Mouse (Mus musculus): ENCODE data around the gene Fyn. TPM values are rescaled to one million over a fixed set of nuclear protein-coding genes. Genes with fewer than 3 reads are reported as not detected.

Gene Fyn
- total and polyA plus RNA-seq, 3 experiments, result 89.7 to 127 (median 101) TPM

DNA sequence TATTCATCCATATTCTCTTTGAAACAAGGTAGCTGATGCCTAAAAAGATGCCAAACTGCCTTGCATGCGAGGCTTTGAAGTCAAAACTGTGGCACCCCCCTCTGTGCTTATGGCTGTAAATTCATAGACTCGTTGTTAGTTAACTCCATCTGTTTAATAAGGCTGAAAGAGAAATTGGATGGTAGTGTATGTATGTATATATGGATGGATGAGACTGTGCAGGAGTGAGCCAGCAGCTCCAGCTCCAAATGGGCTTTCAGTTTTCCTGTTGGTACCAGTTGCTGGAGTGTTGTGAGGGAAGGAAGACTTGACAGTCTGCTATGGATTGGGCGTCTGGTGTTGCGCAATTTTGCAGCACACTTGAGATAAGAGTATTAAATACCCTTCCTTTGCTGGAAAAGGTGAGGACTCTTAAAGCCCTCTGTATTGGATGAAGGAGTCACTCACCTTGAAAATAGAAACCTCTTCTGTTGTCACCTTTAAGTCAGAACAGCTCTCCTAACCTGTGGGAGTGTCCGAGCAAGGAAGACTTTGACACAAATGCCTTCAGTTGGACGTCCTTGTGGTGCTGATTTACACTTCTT, 24.3 kb downstream of the Fyn start:
- Histone ChIP-seq H3K4me3 (ENCODE audit: low read depth, low read length) (no peak overlapping the region), H3K9me3 (replicated peaks) (peaks cover 18% of the 10 kb centered on the region), H3K27me3 (ENCODE audit: insufficient read depth, low read length) (no peaks in the 10 kb centered on the region), H3K4me1 (ENCODE audit: insufficient read depth, low read depth, low read length) (peaks cover 5% of the 10 kb centered on the region; the same call in 1 of the 2 replicates), H3K36me3 (replicated peaks) (peaks cover 95% of the 10 kb centered on the region)
- TF ChIP-seq POLR2AphosphoS5 (IDR thresholded peaks at IDR 0.05; ENCODE audit: insufficient replicate concordance, low read depth, low read length) (no peak), GATA2 (IDR thresholded peaks at IDR 0.05; ENCODE audit: borderline replicate concordance, low read depth, low read length) (no peak), CTCF (IDR thresholded peaks at IDR 0.05; ENCODE audit: low read depth, low read length) (no peak), GATA1 (IDR thresholded peaks at IDR 0.05; ENCODE audit: borderline replicate concordance, low read length) (no peak), TAL1 (conservative IDR thresholded peaks at IDR 0.05; ENCODE audit: low read depth, low read length) (no peak)
- DNase-seq (ENCODE audit: low spot score) (no peak), ATAC-seq (ENCODE audit: extremely low read depth, insufficient number of reproducible peaks, low FRiP score, poor library complexity, severe bottlenecking) (no peak)

DNA sequence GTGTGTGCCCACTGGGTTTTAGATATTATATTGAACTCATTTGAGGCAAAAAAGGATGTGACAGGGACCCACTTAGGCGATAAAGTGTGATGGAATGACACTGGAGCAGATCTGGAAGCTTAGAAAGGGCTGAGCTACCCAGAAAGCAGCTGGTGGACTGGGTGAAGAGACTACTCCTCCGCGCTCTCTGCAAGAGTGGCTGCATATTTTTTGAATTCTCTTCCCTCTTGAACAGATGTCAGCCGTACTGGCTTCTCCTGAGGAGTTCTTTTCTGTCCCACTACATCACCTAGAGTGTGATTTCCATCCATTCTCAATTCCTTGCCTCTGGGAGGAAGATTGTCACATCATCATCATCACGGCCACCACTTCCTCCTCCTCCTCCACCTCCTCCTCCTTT, 26.9 kb downstream of the Fyn start:
- no peaks in the 10 kb centered on the region for H3K27me3 ChIP-seq (ENCODE audit: insufficient read depth, low read length)
- TF ChIP-seq GATA2 (IDR thresholded peaks at IDR 0.05; ENCODE audit: borderline replicate concordance, low read depth, low read length) (no peak), CTCF (IDR thresholded peaks at IDR 0.05; ENCODE audit: low read depth, low read length) (no peak), POLR2AphosphoS5 (IDR thresholded peaks at IDR 0.05; ENCODE audit: insufficient replicate concordance, low read depth, low read length) (no peak), TAL1 (conservative IDR thresholded peaks at IDR 0.05; ENCODE audit: low read depth, low read length) (no peak), GATA1 (IDR thresholded peaks at IDR 0.05; ENCODE audit: borderline replicate concordance, low read length) (no peak)
- DNase-seq (ENCODE audit: low spot score) (no peak), ATAC-seq (ENCODE audit: extremely low read depth, insufficient number of reproducible peaks, low FRiP score, poor library complexity, severe bottlenecking) (no peak)
- H3K4me1 ChIP-seq (ENCODE audit: insufficient read depth, low read depth, low read length), result peaks cover 5% of the 10 kb centered on the region; the same call in 1 of the 2 replicates
- H3K36me3 ChIP-seq (replicated peaks), result peaks cover 91% of the 10 kb centered on the region
- H3K4me3 ChIP-seq (ENCODE audit: low read depth, low read length), result no peak overlapping the region
- peaks cover 12% of the 10 kb centered on the region for H3K9me3 ChIP-seq (replicated peaks)

DNA sequence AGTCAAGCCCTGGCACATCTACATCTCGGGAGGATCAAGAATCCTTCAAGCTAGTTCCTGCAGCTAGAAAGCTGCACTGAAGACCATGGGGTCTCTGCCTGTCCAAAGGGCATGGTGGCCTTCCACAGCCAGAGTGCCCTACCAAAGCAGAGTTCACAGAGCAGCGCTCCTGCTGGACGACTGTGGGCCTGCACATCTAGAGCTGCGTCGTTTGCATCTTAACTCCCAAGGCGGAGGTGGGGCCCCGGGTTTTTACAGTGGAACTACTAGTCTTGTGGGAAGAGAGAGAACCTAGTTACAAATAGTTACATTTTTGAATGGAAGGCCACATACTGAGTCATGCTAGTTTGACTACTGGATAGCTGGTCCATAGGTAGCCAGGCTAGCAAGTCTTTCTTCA, 30.3 kb downstream of the Fyn start:
- Histone ChIP-seq H3K4me1 (ENCODE audit: insufficient read depth, low read depth, low read length) (0 out of 2 replicates have a peak, but pooled peaks cover 3% of the 10 kb centered on the region), H3K36me3 (replicated peaks) (peaks cover 91% of the 10 kb centered on the region), H3K9me3 (replicated peaks) (no peaks in the 10 kb centered on the region), H3K27me3 (ENCODE audit: insufficient read depth, low read length) (no peaks in the 10 kb centered on the region), H3K4me3 (ENCODE audit: low read depth, low read length) (no peak overlapping the region)
- no peak for TF ChIP-seq CTCF (IDR thresholded peaks at IDR 0.05; ENCODE audit: low read depth, low read length)
- no peak for TF ChIP-seq GATA2 (IDR thresholded peaks at IDR 0.05; ENCODE audit: borderline replicate concordance, low read depth, low read length)
- no peak for TF ChIP-seq GATA1 (IDR thresholded peaks at IDR 0.05; ENCODE audit: borderline replicate concordance, low read length)
- TF ChIP-seq POLR2AphosphoS5 (IDR thresholded peaks at IDR 0.05; ENCODE audit: insufficient replicate concordance, low read depth, low read length), result no peak
- TF ChIP-seq TAL1 (conservative IDR thresholded peaks at IDR 0.05; ENCODE audit: low read depth, low read length), result no peak
- DNase-seq (ENCODE audit: low spot score) (no peak), ATAC-seq (ENCODE audit: extremely low read depth, insufficient number of reproducible peaks, low FRiP score, poor library complexity, severe bottlenecking) (no peak)

- ATAC-seq (ENCODE audit: extremely low read depth, insufficient number of reproducible peaks, low FRiP score, poor library complexity, severe bottlenecking), result no peak
- 0 out of 2 replicates have a peak, but pooled peaks cover 3% of the 10 kb centered on the region for H3K4me1 ChIP-seq (ENCODE audit: insufficient read depth, low read depth, low read length)
- no peaks in the 10 kb centered on the region for H3K27me3 ChIP-seq (ENCODE audit: insufficient read depth, low read length)
- H3K4me3 ChIP-seq (ENCODE audit: low read depth, low read length), result no peak overlapping the region
- peaks cover 89% of the 10 kb centered on the region for H3K36me3 ChIP-seq (replicated peaks)
- TF ChIP-seq GATA2 (IDR thresholded peaks at IDR 0.05; ENCODE audit: borderline replicate concordance, low read depth, low read length), result no peak
- TF ChIP-seq TAL1 (conservative IDR thresholded peaks at IDR 0.05; ENCODE audit: low read depth, low read length), result no peak
- no peak for TF ChIP-seq CTCF (IDR thresholded peaks at IDR 0.05; ENCODE audit: low read depth, low read length)
- TF ChIP-seq GATA1 (IDR thresholded peaks at IDR 0.05; ENCODE audit: borderline replicate concordance, low read length), result no peak
- TF ChIP-seq POLR2AphosphoS5 (IDR thresholded peaks at IDR 0.05; ENCODE audit: insufficient replicate concordance, low read depth, low read length), result no peak
- no peaks in the 10 kb centered on the region for H3K9me3 ChIP-seq (replicated peaks)
- no peak for DNase-seq (ENCODE audit: low spot score)
Observed at GRCm38 (mm10) chr10:39400155-39400554, 31.5 kb downstream of the Fyn start.

GRCm38 (mm10) chr10:39402487-39402886, 33.8 kb downstream of the Fyn start:
- Histone ChIP-seq H3K9me3 (replicated peaks) (no peaks in the 10 kb centered on the region), H3K27me3 (ENCODE audit: insufficient read depth, low read length) (no peaks in the 10 kb centered on the region), H3K4me3 (ENCODE audit: low read depth, low read length) (no peak overlapping the region), H3K4me1 (ENCODE audit: insufficient read depth, low read depth, low read length) (peaks cover 9% of the 10 kb centered on the region), H3K36me3 (replicated peaks) (peaks cover 85% of the 10 kb centered on the region)
- no peak for ATAC-seq (ENCODE audit: extremely low read depth, insufficient number of reproducible peaks, low FRiP score, poor library complexity, severe bottlenecking)
- DNase-seq (ENCODE audit: low spot score), result no peak
- no peak for TF ChIP-seq TAL1 (conservative IDR thresholded peaks at IDR 0.05; ENCODE audit: low read depth, low read length)
- TF ChIP-seq POLR2AphosphoS5 (IDR thresholded peaks at IDR 0.05; ENCODE audit: insufficient replicate concordance, low read depth, low read length), result no peak
- no peak for TF ChIP-seq GATA2 (IDR thresholded peaks at IDR 0.05; ENCODE audit: borderline replicate concordance, low read depth, low read length)
- TF ChIP-seq CTCF (IDR thresholded peaks at IDR 0.05; ENCODE audit: low read depth, low read length), result no peak
- no peak for TF ChIP-seq GATA1 (IDR thresholded peaks at IDR 0.05; ENCODE audit: borderline replicate concordance, low read length)

DNA sequence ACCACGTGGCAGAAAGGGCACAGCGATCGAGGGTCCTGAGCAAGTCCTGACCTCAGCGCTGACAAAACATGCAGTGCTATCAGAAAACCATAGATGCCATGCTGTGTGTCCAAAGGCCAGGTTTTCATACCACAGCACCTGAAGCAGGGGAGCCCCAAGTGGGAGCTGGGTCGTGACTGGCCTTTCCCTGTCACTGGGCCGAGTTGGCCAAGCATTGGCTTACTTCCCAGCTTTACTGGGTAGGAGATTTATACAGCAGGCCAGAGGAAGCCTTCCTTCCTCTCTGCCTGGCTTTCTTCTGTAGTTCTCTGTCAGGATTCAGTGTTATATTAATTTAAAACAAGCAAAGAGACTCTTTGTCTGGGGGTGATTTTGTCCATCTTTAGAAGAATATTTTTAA, 35.1 kb downstream of the Fyn start:
- Histone ChIP-seq H3K4me1 (ENCODE audit: insufficient read depth, low read depth, low read length) (peaks cover 12% of the 10 kb centered on the region), H3K9me3 (replicated peaks) (no peaks in the 10 kb centered on the region), H3K27me3 (ENCODE audit: insufficient read depth, low read length) (no peaks in the 10 kb centered on the region), H3K36me3 (replicated peaks) (peaks cover 85% of the 10 kb centered on the region), H3K4me3 (ENCODE audit: low read depth, low read length) (no peak overlapping the region)
- TF ChIP-seq GATA2 (IDR thresholded peaks at IDR 0.05; ENCODE audit: borderline replicate concordance, low read depth, low read length), result no peak
- no peak for TF ChIP-seq TAL1 (conservative IDR thresholded peaks at IDR 0.05; ENCODE audit: low read depth, low read length)
- TF ChIP-seq GATA1 (IDR thresholded peaks at IDR 0.05; ENCODE audit: borderline replicate concordance, low read length), result no peak
- no peak for TF ChIP-seq CTCF (IDR thresholded peaks at IDR 0.05; ENCODE audit: low read depth, low read length)
- no peak for TF ChIP-seq POLR2AphosphoS5 (IDR thresholded peaks at IDR 0.05; ENCODE audit: insufficient replicate concordance, low read depth, low read length)
- ATAC-seq (ENCODE audit: extremely low read depth, insufficient number of reproducible peaks, low FRiP score, poor library complexity, severe bottlenecking), result no peak
- DNase-seq (ENCODE audit: low spot score), result no peak
